Mouse (Mus musculus): Measurements from ENCODE around the gene Asah2. TPM values are rescaled to one million over a fixed set of nuclear protein-coding genes. Genes with fewer than 3 reads are reported as not detected.
"Not testable (repeated sequence)": the region's sequence is repeated elsewhere in the genome, so short reads cannot be mapped to it uniquely, and the experiment has no call there.

The Asah2 gene
- polyA plus RNA-seq, 1 experiment from 2014 or later: 1.0 TPM

DNA sequence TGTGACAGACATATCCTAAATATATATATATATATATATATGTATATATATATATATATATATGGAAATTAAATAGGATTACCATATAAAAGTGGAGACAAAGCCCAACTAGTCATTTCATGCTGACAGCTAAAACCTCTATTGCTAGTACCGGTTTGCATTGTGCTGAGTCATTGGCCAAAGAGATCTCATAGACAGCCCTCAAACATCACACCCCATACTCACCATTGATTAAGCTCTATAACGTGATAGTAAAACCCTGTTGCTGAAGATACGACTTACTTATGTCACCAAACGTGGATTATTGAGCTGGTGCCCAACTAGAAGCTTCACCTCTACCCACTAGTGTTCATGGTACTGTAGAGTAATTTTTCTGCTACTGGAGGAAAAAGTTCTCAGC is 17.2 kb downstream of the Asah2 start:
- no peak for DNase-seq (ENCODE audit: low spot score)
- Histone ChIP-seq H3K4me3 (ENCODE audit: low read depth, low read length) (no peak overlapping the region), H3K9ac (ENCODE audit: low read depth, low read length) (no peak overlapping the region), H3K4me2 (no peak overlapping the region), H3K27ac (ENCODE audit: low read depth, low read length) (no peak overlapping the region), H3K36me3 (ENCODE audit: control insufficient read depth, insufficient read depth, low read length) (no peaks in the 10 kb centered on the region), H3K4me1 (replicated peaks; ENCODE audit: control insufficient read depth, insufficient read depth, low read length) (no peaks in the 10 kb centered on the region), H3K27me3 (replicated peaks; ENCODE audit: control insufficient read depth, insufficient read depth, low read length) (no peaks in the 10 kb centered on the region), H3K9me3 (ENCODE audit: control insufficient read depth, low read length) (no peaks in the 10 kb centered on the region)
- no peak for ATAC-seq (replicated peaks; ENCODE audit: low FRiP score)
- WGBS: 73% methylated on average over 4 of the region's 4 CpGs

DNA sequence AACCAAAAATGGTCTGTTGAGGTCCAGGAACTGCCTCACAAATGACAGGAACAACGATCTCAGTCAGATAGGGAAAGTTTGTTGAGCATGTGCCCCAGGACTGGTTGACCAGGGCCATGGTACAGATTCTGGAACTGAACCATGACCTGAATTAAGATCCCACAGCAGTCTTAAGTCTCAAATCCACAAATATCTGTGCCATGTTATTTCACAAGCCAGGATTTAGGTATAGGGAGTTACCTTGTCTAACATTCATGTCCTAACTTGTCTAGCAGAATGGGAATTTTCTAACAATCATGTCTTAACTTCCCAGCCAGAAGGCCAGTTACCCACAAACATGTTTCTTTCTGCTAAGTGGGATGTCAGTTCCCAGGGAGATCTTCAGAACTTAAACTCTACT is 19.4 kb downstream of the Asah2 start:
- no peaks in the 10 kb centered on the region for H3K4me1 ChIP-seq (replicated peaks; ENCODE audit: control insufficient read depth, insufficient read depth, low read length)
- WGBS: 72% methylated on average over 1 of the region's 1 CpGs
- H3K9ac ChIP-seq (ENCODE audit: low read depth, low read length): no peak overlapping the region
- H3K27me3 ChIP-seq (replicated peaks; ENCODE audit: control insufficient read depth, insufficient read depth, low read length): no peaks in the 10 kb centered on the region
- ATAC-seq (replicated peaks; ENCODE audit: low FRiP score) (no peak), DNase-seq (ENCODE audit: low spot score) (no peak)
- H3K9me3 ChIP-seq (ENCODE audit: control insufficient read depth, low read length): no peaks in the 10 kb centered on the region
- H3K4me2 ChIP-seq: no peak overlapping the region
- no peak overlapping the region for H3K4me3 ChIP-seq (ENCODE audit: low read depth, low read length)
- no peaks in the 10 kb centered on the region for H3K36me3 ChIP-seq (ENCODE audit: control insufficient read depth, insufficient read depth, low read length)
- no peak overlapping the region for H3K27ac ChIP-seq (ENCODE audit: low read depth, low read length)

DNA sequence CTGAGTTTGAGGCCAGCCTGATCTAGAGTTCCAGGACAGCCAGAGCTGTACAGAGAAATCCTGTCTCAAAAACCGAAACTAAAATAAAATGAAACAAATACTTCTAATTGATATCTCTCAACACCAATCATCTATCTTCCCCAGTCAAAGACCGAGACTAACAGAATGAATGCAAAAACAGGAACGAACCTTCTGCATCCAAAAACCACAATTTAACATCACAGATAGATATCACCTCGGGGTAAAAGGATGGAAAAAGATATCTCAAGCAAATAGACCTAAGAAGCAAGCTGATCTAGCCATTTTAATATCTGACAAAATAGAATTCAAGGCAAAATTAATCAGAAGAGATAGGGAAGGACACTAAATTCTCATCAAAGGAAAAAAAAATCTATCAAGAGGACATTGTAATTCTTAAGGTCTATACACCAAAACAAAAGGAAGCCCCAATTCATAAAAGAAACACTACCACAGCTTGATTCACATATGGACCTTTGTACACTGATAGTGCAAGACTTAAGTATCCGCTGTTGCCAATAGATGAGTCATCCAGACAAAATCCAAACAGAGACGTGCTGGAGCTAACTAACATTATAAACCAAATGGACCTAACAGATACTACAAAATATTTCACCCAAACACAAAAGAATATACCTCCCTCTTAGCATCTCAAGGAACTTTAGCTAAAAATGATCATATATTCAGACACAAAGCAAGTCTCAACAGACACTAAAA is 20.1 kb downstream of the Asah2 start:
- H3K36me3 ChIP-seq (ENCODE audit: control insufficient read depth, insufficient read depth, low read length): no peaks in the 10 kb centered on the region
- no peak overlapping the region for H3K27ac ChIP-seq (ENCODE audit: low read depth, low read length)
- H3K4me1 ChIP-seq (replicated peaks; ENCODE audit: control insufficient read depth, insufficient read depth, low read length): no peaks in the 10 kb centered on the region
- no peaks in the 10 kb centered on the region for H3K27me3 ChIP-seq (replicated peaks; ENCODE audit: control insufficient read depth, insufficient read depth, low read length)
- ATAC-seq (replicated peaks; ENCODE audit: low FRiP score) (no peak), DNase-seq (ENCODE audit: low spot score) (no peak)
- no peaks in the 10 kb centered on the region for H3K9me3 ChIP-seq (ENCODE audit: control insufficient read depth, low read length)
- H3K4me2 ChIP-seq: no peak overlapping the region
- 72% methylated on average over 6 of the region's 6 CpGs for WGBS
- no peak overlapping the region for H3K9ac ChIP-seq (ENCODE audit: low read depth, low read length)
- no peak overlapping the region for H3K4me3 ChIP-seq (ENCODE audit: low read depth, low read length)

DNA sequence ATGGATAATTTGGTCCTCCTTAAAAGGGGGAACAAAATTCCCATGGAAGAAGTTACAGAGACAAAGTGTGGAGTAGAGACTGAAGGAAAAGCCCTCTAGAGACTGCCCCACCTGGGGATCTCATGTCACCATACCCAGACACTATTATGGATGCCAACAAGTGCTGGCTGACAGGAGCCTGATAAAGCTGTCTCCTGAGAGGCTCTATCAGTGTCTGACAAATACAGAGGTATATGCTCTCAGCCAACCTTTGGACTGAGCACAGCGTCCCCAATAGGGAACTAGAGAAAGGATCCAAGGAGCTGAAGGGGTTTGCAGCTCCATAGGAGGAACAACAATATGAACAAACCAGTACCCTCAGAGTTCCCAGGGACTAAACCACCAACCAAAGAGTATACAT is 23.2 kb downstream of the Asah2 start:
- not testable (repeated sequence) for H3K4me1 ChIP-seq (replicated peaks; ENCODE audit: control insufficient read depth, insufficient read depth, low read length); DNase-seq (ENCODE audit: low spot score); H3K27ac ChIP-seq (ENCODE audit: low read depth, low read length); ATAC-seq (replicated peaks; ENCODE audit: low FRiP score); H3K9me3 ChIP-seq (ENCODE audit: control insufficient read depth, low read length); H3K36me3 ChIP-seq (ENCODE audit: control insufficient read depth, insufficient read depth, low read length); H3K9ac ChIP-seq (ENCODE audit: low read depth, low read length); H3K4me3 ChIP-seq (ENCODE audit: low read depth, low read length); H3K27me3 ChIP-seq (replicated peaks; ENCODE audit: control insufficient read depth, insufficient read depth, low read length); H3K4me2 ChIP-seq
- 61% methylated on average over 1 of the region's 1 CpGs for WGBS

DNA sequence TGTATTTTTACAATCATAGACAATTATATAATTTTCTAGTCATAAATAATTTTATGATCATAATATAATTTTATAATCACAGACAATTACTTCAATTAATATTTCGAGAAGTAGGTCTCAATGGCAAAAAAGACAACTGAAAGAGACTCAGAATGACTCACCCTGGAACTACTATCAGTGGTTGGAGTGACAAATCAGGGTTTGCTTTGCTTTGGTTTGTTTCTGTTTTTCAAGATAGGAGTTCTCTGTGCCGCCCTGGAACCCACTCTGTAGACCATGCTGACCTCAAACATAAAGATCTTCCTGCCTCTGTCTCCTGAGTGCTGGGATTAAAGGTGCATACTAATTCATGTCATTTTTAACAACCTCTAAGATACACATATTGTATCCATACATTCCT is 37.7 kb downstream of the Asah2 start:
- Histone ChIP-seq H3K9ac (ENCODE audit: low read depth, low read length) (no peak overlapping the region), H3K27me3 (replicated peaks; ENCODE audit: control insufficient read depth, insufficient read depth, low read length) (no peaks in the 10 kb centered on the region), H3K4me2 (no peak overlapping the region), H3K27ac (ENCODE audit: low read depth, low read length) (no peak overlapping the region), H3K4me1 (replicated peaks; ENCODE audit: control insufficient read depth, insufficient read depth, low read length) (no peaks in the 10 kb centered on the region), H3K36me3 (ENCODE audit: control insufficient read depth, insufficient read depth, low read length) (no peaks in the 10 kb centered on the region), H3K4me3 (ENCODE audit: low read depth, low read length) (no peak overlapping the region), H3K9me3 (ENCODE audit: control insufficient read depth, low read length) (no peaks in the 10 kb centered on the region)
- DNase-seq (ENCODE audit: low spot score) (no peak), ATAC-seq (replicated peaks; ENCODE audit: low FRiP score) (no peak)
- 34% methylated on average over 2 of the region's 2 CpGs for WGBS

DNA sequence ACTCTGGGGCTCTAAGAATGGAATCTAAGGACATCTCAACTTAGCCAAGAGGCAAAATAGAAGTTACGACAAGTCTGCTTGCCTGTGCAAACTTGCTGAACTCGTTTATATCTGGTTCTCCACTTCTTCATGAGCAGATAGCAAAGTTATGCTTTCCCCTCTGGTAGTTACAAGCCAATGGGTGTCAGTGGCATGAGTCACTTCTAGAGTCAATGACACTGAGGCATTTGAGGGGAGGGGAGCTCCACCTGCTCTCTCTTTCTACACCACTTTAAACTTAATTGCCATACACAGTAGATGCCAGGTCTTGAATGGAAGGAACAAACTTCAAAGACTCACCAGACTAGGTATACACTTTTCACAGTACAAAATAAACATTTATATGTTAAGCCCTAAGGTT is 38.4 kb downstream of the Asah2 start:
- no peaks in the 10 kb centered on the region for H3K4me1 ChIP-seq (replicated peaks; ENCODE audit: control insufficient read depth, insufficient read depth, low read length)
- no peaks in the 10 kb centered on the region for H3K9me3 ChIP-seq (ENCODE audit: control insufficient read depth, low read length)
- no peak overlapping the region for H3K27ac ChIP-seq (ENCODE audit: low read depth, low read length)
- no peak overlapping the region for H3K9ac ChIP-seq (ENCODE audit: low read depth, low read length)
- 75% methylated on average over 2 of the region's 2 CpGs for WGBS
- no peak overlapping the region for H3K4me2 ChIP-seq
- H3K36me3 ChIP-seq (ENCODE audit: control insufficient read depth, insufficient read depth, low read length): no peaks in the 10 kb centered on the region
- no peaks in the 10 kb centered on the region for H3K27me3 ChIP-seq (replicated peaks; ENCODE audit: control insufficient read depth, insufficient read depth, low read length)
- H3K4me3 ChIP-seq (ENCODE audit: low read depth, low read length): no peak overlapping the region
- ATAC-seq (replicated peaks; ENCODE audit: low FRiP score) (no peak), DNase-seq (ENCODE audit: low spot score) (no peak)

DNA sequence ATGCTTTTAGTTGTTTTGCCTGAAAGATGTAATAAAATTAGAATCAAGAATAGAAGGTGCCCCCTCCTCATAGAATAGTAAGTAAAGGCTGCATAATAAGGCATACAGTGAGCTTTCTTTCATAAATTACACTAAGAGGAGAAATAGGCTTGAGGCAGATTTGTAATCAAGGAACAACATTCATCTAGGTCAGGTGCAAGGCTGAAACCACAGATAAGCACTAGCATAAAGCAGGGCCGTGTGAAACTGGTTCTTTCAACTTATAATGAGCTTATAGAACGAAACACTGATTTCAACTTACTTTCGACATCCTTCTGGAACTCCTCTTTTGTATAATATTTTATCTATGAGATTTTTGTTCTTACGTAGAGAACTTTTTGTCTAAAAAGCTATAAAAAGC is 40.3 kb downstream of the Asah2 start:
- Histone ChIP-seq H3K4me3 (ENCODE audit: low read depth, low read length) (no peak overlapping the region), H3K9me3 (ENCODE audit: control insufficient read depth, low read length) (no peaks in the 10 kb centered on the region), H3K9ac (ENCODE audit: low read depth, low read length) (no peak overlapping the region), H3K36me3 (ENCODE audit: control insufficient read depth, insufficient read depth, low read length) (no peaks in the 10 kb centered on the region), H3K27me3 (replicated peaks; ENCODE audit: control insufficient read depth, insufficient read depth, low read length) (no peaks in the 10 kb centered on the region), H3K4me1 (replicated peaks; ENCODE audit: control insufficient read depth, insufficient read depth, low read length) (no peaks in the 10 kb centered on the region), H3K27ac (ENCODE audit: low read depth, low read length) (no peak overlapping the region), H3K4me2 (no peak overlapping the region)
- ATAC-seq (replicated peaks; ENCODE audit: low FRiP score) (no peak), DNase-seq (ENCODE audit: low spot score) (no peak)
- 67% methylated on average over 4 of the region's 4 CpGs for WGBS

DNA sequence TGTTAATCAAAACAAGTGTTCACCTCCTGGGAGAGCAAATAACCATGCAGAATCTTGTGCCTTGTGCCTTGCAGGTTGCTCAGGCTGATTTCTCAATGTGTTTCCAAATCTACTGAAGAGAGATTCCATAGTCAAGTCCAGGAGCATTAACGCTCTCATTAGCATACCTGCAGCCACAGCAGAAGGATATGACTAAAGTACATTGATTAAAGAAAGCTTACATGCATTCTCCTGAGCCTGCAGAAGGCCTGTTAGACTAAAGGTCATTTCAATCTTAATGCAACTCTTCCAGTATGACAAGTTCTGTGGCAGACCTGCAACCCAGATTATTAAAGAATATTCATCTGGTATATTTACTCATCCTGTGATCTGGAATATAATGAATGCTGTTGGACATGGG is 46.7 kb downstream of the Asah2 start:
- ATAC-seq (replicated peaks; ENCODE audit: low FRiP score) (no peak), DNase-seq (ENCODE audit: low spot score) (no peak)
- Histone ChIP-seq H3K27me3 (replicated peaks; ENCODE audit: control insufficient read depth, insufficient read depth, low read length) (no peaks in the 10 kb centered on the region), H3K9me3 (ENCODE audit: control insufficient read depth, low read length) (no peaks in the 10 kb centered on the region), H3K4me1 (replicated peaks; ENCODE audit: control insufficient read depth, insufficient read depth, low read length) (no peaks in the 10 kb centered on the region), H3K4me2 (no peak overlapping the region), H3K36me3 (ENCODE audit: control insufficient read depth, insufficient read depth, low read length) (no peaks in the 10 kb centered on the region), H3K27ac (ENCODE audit: low read depth, low read length) (no peak overlapping the region), H3K4me3 (ENCODE audit: low read depth, low read length) (no peak overlapping the region), H3K9ac (ENCODE audit: low read depth, low read length) (no peak overlapping the region)
- 73% methylated on average over 1 of the region's 1 CpGs for WGBS

DNA sequence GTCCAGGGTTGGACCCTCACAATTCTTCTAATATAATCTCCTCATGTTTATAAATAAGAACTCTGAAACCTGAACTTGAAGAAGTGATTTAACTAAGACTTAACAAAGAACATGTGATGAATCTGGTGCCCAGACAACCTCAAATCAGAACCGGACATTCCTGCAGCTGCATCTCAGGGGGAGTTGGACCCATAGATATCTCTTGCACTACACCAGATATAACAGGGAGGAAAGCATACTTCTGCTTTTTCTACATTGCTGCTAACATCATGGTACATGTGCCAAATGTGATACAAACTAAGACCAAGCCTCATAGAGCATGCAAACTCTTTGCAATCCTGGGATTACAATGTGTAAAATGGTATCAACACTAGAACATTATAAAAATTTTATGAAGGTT is 51.8 kb downstream of the Asah2 start:
- Histone ChIP-seq H3K9ac (ENCODE audit: low read depth, low read length) (no peak overlapping the region), H3K36me3 (ENCODE audit: control insufficient read depth, insufficient read depth, low read length) (no peaks in the 10 kb centered on the region), H3K4me1 (replicated peaks; ENCODE audit: control insufficient read depth, insufficient read depth, low read length) (no peaks in the 10 kb centered on the region), H3K27me3 (replicated peaks; ENCODE audit: control insufficient read depth, insufficient read depth, low read length) (no peaks in the 10 kb centered on the region), H3K27ac (ENCODE audit: low read depth, low read length) (no peak overlapping the region), H3K9me3 (ENCODE audit: control insufficient read depth, low read length) (no peaks in the 10 kb centered on the region), H3K4me3 (ENCODE audit: low read depth, low read length) (no peak overlapping the region), H3K4me2 (no peak overlapping the region)
- no peak for ATAC-seq (replicated peaks; ENCODE audit: low FRiP score)
- no peak for DNase-seq (ENCODE audit: low spot score)
- 56% methylated on average over 1 of the region's 1 CpGs for WGBS
